Mouse (Mus musculus): ENCODE data around the gene Wipf2. TPM values are rescaled to one million over a fixed set of nuclear protein-coding genes. Genes with fewer than 3 reads are reported as not detected.

The Wipf2 gene
- total and polyA plus RNA-seq, 3 experiments, result 2.1 to 7.7 (median 4.7) TPM

- no peaks in the 10 kb centered on the region for H3K9me3 ChIP-seq (replicated peaks; ENCODE audit: low read length)
- H3K4me2 ChIP-seq (ENCODE audit: insufficient read depth, low read depth, poor library complexity, severe bottlenecking), result no peak overlapping the region
- H3K36me3 ChIP-seq (replicated peaks in 1 of 2; ENCODE audit: control insufficient read depth in 1 of 2, insufficient read depth in 1 of 2, low read length in 1 of 2), result peaks cover 8 to 22% of the 10 kb centered on the region in 2 experiments
- in situ Hi-C loops (cut with MboI; ENCODE audit: low pct_ligation_motif_present, low pct_unique_long_range_greater_than_20kb, low sequenced_read_pairs) (no loop called here), dilution Hi-C loops (cut with MboI; ENCODE audit: extremely low pct_ligation_motif_present, extremely low pct_unique_long_range_greater_than_20kb, low sequenced_read_pairs) (no loop called here)
- DNase-seq (ENCODE audit: extremely low read depth), result no peak
- peaks cover 25% of the 10 kb centered on the region for H3K27me3 ChIP-seq (replicated peaks)
- H3K79me2 ChIP-seq (replicated peaks; ENCODE audit: control insufficient read depth, extremely low read depth, insufficient read depth, poor library complexity, severe bottlenecking), result no peaks in the 10 kb centered on the region
- H3K4me3 ChIP-seq (replicated peaks in 1 of 3; ENCODE audit: low read depth in 2 of 3, low read length in 2 of 3, poor library complexity in 1 of 3), result no peak overlapping the region
- TF ChIP-seq RAD21 (IDR thresholded peaks at IDR 0.05; ENCODE audit: low read depth, low read length), result no peak
- TF ChIP-seq ETS1 (conservative IDR thresholded peaks at IDR 0.05; ENCODE audit: low read depth, low read length), result no peak
- no peak for TF ChIP-seq TBP (conservative IDR thresholded peaks at IDR 0.05; ENCODE audit: low read depth, low read length)
- TF ChIP-seq MXI1 (IDR thresholded peaks at IDR 0.05; ENCODE audit: low read depth, low read length), result no peak
- TF ChIP-seq GABPA (IDR thresholded peaks at IDR 0.05; ENCODE audit: insufficient replicate concordance, low read depth, low read length), result no peak
- TF ChIP-seq ZKSCAN1 (IDR thresholded peaks at IDR 0.05; ENCODE audit: borderline replicate concordance, low read depth, low read length), result no peak
- TF ChIP-seq EP300 (IDR thresholded peaks at IDR 0.05; ENCODE audit: low read length), result no peak
- TF ChIP-seq CHD1 (IDR thresholded peaks at IDR 0.05; ENCODE audit: low read depth, low read length), result no peak
- TF ChIP-seq PAX5 (IDR thresholded peaks at IDR 0.05; ENCODE audit: low read length), result no peak
- TF ChIP-seq JUND (conservative IDR thresholded peaks at IDR 0.05; ENCODE audit: low read depth, low read length), result no peak
- no peak for TF ChIP-seq TCF12 (IDR thresholded peaks at IDR 0.05; ENCODE audit: low read depth, low read length)
- TF ChIP-seq BHLHE40 (IDR thresholded peaks at IDR 0.05; ENCODE audit: low read depth, low read length), result no peak
- TF ChIP-seq ZNF384 (IDR thresholded peaks at IDR 0.05; ENCODE audit: low read depth, low read length), result no peak
- TF ChIP-seq RCOR1 (conservative IDR thresholded peaks at IDR 0.05; ENCODE audit: low read depth, low read length), result no peak
- no peak for TF ChIP-seq MYC (IDR thresholded peaks at IDR 0.05; ENCODE audit: low read depth, low read length)
- TF ChIP-seq IRF4 (IDR thresholded peaks at IDR 0.05; ENCODE audit: low read depth, low read length), result no peak
- no peak for TF ChIP-seq MEF2A (IDR thresholded peaks at IDR 0.05; ENCODE audit: borderline replicate concordance, low read depth, low read length)
- TF ChIP-seq ZMIZ1 (IDR thresholded peaks at IDR 0.05; ENCODE audit: low read depth, low read length), result no peak
- TF ChIP-seq CTCF (conservative IDR thresholded peaks at IDR 0.05 in 1 of 2, IDR thresholded peaks at IDR 0.05 in 1 of 2; ENCODE audit: low read depth in 2 of 2, low read length in 2 of 2), result no peak
- TF ChIP-seq SIN3A (IDR thresholded peaks at IDR 0.05; ENCODE audit: low read length), result no peak
- peaks cover 5 to 30% of the 10 kb centered on the region in 2 experiments; a peak in 2 of 4 replicates for H3K4me1 ChIP-seq (ENCODE audit: control insufficient read depth in 1 of 2, insufficient read depth in 2 of 2)
- no peak overlapping the region for H3K9ac ChIP-seq (ENCODE audit: insufficient read depth, low read depth)
- H3K27ac ChIP-seq (ENCODE audit: insufficient read depth, low read depth), result no peak overlapping the region
Measured at GRCm38 (mm10) chr11:98838512-98838911, 24.9 kb upstream of the Wipf2 start.

DNA sequence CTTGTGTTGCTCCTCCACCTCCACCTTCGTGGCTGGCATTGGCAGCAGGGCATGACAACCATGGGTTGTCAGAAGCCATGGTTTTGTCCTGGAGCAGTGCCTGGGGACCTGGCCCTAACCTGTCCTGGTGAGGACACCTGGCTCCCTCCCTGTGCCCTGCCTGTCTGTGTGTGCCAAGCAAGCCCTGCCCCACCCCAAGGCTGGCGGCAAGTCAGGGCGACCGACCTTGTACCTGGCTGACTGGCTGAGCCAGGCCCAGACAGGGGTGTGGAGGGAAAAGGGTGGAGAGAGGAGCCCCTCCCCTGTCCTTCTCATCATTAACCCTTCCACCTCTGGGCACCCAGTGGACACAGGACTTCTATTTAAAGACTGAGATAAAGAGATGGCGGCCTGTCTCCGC is 24.0 kb upstream of the Wipf2 start:
- Histone ChIP-seq H3K9me3 (replicated peaks; ENCODE audit: low read length) (no peaks in the 10 kb centered on the region), H3K4me1 (ENCODE audit: control insufficient read depth in 1 of 2, insufficient read depth in 2 of 2) (peaks cover 5 to 30% of the 10 kb centered on the region in 2 experiments; a peak in 2 of 4 replicates), H3K4me2 (ENCODE audit: insufficient read depth, low read depth, poor library complexity, severe bottlenecking) (no peak overlapping the region), H3K27ac (ENCODE audit: insufficient read depth, low read depth) (no peak overlapping the region), H3K27me3 (replicated peaks) (peaks cover 25% of the 10 kb centered on the region), H3K4me3 (replicated peaks in 1 of 3; ENCODE audit: low read depth in 2 of 3, low read length in 2 of 3, poor library complexity in 1 of 3) (no peak overlapping the region), H3K9ac (ENCODE audit: insufficient read depth, low read depth) (no peak overlapping the region), H3K79me2 (replicated peaks; ENCODE audit: control insufficient read depth, extremely low read depth, insufficient read depth, poor library complexity, severe bottlenecking) (no peaks in the 10 kb centered on the region), H3K36me3 (replicated peaks in 1 of 2; ENCODE audit: control insufficient read depth in 1 of 2, insufficient read depth in 1 of 2, low read length in 1 of 2) (peaks cover 1 to 13% of the 10 kb centered on the region in 2 experiments)
- in situ Hi-C loops (cut with MboI; ENCODE audit: low pct_ligation_motif_present, low pct_unique_long_range_greater_than_20kb, low sequenced_read_pairs), result no loop called here
- no peak for DNase-seq (ENCODE audit: extremely low read depth)
- no peak for TF ChIP-seq MEF2A (IDR thresholded peaks at IDR 0.05; ENCODE audit: borderline replicate concordance, low read depth, low read length)
- TF ChIP-seq POLR2A (IDR thresholded peaks at IDR 0.05; ENCODE audit: low read depth, low read length), result no peak
- no peak for TF ChIP-seq NRF1 (IDR thresholded peaks at IDR 0.05; ENCODE audit: low read depth, low read length)
- TF ChIP-seq MYC (IDR thresholded peaks at IDR 0.05; ENCODE audit: low read depth, low read length), result no peak
- TF ChIP-seq MXI1 (IDR thresholded peaks at IDR 0.05; ENCODE audit: low read depth, low read length), result no peak
- TF ChIP-seq ZNF384 (IDR thresholded peaks at IDR 0.05; ENCODE audit: low read depth, low read length), result no peak
- no peak for TF ChIP-seq HCFC1 (IDR thresholded peaks at IDR 0.05; ENCODE audit: low read depth, low read length)
- dilution Hi-C loops (cut with MboI; ENCODE audit: extremely low pct_ligation_motif_present, extremely low pct_unique_long_range_greater_than_20kb, low sequenced_read_pairs), result no loop called here
